Mouse (Mus musculus): ENCODE data around the gene Fbxo5.

Gene Fbxo5

DNA sequence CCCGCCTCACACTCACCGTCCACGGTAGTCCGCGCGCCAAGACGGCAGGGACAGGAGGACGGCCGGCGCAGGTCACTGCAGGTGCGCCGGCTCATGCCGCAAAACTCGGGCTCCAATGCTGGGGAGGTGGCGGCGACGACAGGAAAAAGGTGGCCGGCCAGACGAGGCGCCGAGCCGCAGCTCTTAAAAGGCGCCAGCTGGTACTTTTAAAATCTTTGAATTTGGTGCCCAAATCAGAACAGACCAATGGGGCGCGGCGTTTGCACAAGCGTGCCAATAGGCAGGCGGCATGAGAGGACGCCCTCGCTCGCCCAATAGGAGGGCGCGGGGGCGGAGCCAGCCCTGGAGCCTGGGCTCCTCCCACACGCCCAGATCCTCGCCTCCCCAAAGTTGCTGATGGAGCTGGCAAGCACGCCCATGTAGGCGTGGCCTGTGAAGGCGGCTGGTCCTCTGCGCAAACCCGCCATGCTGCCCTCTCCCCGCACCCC, at the start of gene Fbxo5:
Gene Fbxo5 (minus strand): TSS at position 358 of the 488 bp plus-strand sequence.
- DNase-seq (ENCODE audit: low spot score) = peak; percentile 98

DNA sequence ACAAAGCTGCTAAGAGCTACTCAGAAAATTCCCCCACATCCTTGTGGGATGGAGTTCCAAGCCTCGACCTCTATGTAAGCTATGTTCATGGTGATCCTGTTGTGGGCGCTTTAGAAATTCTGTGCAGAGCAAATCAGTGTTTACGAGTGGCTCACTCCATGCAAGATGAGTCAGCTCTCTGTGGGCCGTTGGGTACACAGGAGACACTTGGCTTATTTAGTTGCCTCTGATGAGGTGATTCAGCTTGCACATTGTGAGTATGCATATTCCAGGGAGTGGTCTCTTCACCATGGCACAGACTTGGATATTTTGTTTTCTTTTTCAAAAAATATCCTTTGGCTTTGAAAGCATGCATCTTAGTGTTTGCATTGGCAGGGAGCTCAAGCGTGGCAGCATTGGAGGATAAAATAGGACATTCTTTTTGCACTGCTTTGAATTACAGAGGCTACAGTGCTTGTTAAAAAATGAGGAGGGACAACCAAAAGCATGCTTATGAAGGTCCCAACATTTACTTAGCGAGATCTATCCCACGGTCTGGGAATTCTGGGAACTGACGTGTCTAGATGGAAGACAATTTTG, 48.0 kb upstream of the Fbxo5 start:
- no peak for DNase-seq (ENCODE audit: low spot score)

DNA sequence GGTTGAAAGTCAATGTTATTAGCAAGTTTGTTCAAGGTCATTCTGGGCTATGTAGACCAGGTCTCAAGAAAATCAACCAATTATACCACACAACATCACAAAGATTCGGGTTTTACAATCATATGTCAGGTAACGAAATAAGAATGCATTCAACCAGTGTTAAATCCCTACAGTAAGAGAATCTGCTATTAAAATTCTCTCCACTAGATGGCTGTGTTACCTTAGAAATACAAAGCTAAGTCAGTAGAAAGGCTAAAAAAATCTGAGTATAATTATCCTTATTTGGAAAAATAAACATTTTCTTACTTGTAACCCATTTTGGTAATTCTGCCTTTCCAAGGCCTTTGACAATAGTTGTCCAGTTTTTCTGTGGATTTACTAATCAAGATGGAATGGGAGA, 41.5 kb upstream of the Fbxo5 start:
- peak; percentile 42 for DNase-seq (ENCODE audit: low spot score)

DNA sequence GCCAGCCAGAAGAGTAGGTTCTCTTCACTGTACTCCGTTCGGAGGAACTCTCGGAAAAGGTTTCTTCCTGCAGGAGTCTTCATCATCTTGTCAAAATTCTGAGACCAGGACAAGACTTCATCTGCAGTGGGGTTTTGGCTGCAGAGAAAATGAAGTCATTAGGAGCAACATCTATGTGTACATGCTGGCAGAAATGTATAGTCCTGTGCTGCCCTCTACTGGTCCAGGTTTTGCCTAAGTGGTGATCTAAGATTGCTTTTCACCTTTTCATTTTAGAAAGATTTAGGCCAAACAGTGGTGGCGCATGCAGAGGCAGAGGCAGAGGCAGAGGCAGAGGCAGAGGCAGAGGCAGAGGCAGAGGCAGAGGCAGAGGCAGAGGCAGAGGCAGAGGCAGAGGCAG, 36.0 kb upstream of the Fbxo5 start:
- DNase-seq (ENCODE audit: low spot score) = peak; percentile 77

DNA sequence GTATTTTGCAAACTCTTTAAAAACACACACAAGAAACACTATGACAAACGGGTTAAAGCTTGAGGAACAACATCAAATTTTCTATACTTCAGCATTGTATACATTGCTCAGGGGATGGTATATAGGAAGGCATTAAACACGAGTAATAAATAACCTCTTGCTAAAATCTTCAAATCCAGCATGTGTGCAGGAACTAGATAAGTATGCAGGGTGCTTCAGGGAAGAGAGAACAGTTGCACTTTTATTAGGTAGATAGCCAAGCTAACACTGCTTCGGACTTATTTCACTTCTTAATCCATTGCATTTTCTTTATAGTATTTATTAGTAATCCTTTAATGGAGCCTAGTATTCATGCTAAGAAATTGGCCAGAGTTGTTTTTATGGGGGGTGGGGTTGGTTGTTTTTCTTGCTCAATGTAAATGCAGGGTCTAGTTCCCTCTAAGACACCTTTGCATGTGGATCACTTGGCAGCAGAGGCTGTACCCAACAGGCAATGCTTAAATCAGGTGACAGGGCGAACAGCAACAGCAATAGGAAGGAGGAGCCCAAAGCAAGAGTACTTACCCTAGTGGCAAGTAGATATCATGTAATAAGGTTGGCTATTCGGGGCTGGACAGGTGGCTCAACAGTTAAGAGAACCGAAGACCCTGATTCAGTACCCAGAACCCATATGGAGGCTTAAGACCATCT, 21.1 kb upstream of the Fbxo5 start:
- no peak for DNase-seq (ENCODE audit: low spot score)

DNA sequence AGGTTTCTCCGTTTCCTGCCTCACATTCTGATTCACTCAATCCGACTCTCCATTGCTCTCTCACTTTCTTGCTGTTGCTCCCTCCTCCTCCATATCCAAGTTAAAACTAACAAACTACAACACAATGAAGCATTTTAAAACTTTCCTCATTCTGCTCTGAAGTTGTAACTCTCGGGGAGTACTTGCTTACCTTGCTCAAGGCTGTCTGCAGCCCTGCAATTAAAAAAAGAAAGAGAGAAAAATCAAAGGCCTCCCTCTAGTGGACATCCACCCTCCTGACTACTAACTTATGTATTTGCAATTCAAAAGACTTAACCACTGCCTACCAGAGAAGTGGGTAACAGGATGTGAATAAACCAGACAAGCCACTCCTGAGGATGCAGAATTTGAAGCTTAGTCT, 19.4 kb upstream of the Fbxo5 start:
- DNase-seq (ENCODE audit: low spot score) = peak; percentile 68

DNA sequence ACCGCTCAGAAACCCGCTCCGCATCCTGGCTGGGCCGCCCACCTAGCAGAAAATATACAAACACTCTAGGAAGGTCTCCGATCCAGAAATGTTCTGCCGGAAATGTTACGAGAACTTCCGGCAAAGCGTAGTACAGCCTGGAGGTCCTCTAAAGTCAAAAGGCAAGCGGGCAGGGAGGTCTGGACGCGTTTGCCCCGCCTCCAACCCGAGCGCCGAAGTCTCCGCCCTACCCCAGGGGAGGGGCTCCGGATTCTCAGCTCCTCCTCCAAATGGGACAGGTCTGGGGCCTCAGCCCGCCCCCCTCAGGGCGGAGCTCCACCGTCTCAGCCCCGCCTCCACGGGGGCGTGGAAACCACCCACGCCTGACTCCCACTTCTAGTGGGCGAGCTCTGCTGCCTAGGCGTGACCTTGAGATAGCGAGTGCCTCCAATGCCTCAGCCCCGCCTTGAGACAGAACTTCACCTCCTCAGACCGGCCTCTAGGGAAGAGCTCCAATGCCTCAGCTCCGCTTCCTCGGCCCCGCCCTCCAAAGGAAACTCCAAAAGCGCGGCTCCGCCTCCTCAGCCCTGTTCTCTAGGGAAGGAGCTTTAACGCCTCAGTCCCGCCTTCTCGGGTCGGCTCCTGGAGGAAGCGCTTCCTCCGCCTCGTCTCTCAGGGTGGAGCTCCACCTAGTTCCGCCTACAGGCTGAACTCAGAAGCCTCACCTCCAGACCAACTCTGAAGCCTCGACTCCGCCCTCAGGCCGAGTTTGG, 18.5 kb upstream of the Fbxo5 start, which contains the start of gene Mtrf1l:
Gene Mtrf1l (minus strand): TSS at position 171 of the 752 bp plus-strand sequence.
- peak; percentile 99 for DNase-seq (ENCODE audit: low spot score)

DNA sequence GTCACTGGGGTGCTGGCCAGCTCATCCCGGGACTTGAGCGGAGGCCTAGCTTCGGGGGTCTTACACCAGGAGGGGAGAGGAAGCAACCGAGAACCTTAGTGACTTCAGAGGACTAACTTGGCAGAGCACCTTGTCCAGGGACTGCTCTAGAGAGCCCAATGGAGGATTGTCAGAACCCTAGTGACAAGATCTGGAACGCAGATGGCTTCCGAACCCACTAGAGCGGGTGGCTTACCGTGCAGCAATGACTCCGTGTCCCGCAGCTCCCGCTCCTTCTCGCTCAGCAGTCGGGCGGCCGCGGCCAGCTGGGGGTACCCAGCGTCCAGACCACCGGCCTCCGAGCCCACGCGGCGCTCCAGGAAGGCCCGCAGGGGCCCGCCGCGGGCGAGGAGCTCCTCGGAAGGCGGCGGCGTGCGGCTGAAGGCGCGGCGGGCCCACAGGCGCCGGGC, 17.9 kb upstream of the Fbxo5 start:
- no peak for DNase-seq (ENCODE audit: low spot score)

DNA sequence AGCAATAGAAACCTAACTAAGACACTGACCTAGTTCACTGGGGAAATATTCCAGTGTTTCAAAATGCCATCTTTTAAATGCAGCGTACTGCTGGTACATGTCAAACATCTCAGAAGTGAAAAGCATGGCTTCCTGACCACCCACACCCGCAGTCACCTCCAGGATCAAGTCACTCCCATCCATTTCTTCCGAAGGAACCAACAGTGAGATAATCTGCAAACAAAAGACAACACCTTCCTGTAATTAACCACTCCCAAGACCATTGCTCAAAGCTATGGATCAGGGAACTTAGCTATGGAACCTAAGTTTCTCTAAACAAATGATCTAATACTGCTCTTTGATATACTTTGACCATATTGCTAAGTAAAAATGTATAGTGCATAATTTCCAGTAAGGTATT, 13.4 kb upstream of the Fbxo5 start:
- DNase-seq (ENCODE audit: low spot score) = no peak

DNA sequence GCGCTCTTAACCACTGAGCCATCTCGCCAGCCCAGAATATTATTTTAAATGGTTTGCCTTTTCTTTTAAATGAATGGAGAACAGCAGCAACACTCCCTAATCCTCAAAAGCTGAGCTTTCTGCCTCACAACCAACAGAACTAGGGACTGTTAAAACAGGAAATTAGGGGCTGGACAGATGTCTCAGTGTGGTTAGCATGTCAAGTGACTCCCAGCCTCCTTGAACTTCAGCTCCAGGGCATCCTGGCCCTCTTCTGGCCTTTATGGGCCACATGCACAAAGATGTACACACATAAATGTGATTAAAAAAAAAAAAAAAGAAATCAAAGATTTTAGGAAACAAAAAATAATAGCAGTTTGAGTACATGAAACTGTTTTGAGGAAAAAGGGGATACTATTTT, 10.6 kb upstream of the Fbxo5 start:
- no peak for DNase-seq (ENCODE audit: low spot score)

DNA sequence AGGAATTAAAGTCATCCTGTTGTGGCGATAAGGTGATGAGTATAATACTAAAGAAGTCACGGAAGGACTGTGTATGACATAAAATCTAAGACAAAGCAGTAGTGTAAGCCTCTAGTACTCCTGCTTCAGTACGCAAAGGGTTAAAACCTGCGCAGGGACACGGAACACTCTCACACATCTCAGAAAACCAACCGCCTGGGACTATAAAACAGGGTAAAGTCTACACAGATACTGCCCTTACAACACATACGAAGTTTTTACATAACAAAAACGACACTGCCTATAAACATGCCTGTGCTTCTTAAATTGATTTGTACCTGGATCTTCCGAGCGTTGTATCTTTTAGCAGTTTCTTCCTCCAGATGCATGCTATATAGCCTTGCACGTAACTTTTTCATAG, 8.3 kb upstream of the Fbxo5 start:
- DNase-seq (ENCODE audit: low spot score) = no peak

DNA sequence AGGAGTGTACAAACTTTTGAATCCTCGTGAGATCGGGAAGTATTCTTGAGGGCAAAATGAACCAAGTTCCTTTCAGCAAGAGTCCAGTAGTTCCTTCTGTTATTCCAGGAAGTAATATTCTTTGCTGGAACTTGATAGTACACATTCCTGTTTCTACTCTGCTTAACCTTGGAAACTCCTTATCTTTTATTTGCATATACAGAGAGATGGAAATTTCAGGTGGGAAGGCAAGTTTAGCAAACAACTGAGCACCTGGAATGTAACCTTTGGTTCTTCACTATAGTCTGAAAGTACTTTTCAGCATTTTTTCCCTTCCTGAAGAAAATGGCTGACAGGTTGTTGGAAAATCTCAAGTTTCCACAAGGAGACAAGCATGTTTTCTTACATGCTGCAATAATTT, 2.3 kb upstream of the Fbxo5 start:
- no peak for DNase-seq (ENCODE audit: low spot score)

DNA sequence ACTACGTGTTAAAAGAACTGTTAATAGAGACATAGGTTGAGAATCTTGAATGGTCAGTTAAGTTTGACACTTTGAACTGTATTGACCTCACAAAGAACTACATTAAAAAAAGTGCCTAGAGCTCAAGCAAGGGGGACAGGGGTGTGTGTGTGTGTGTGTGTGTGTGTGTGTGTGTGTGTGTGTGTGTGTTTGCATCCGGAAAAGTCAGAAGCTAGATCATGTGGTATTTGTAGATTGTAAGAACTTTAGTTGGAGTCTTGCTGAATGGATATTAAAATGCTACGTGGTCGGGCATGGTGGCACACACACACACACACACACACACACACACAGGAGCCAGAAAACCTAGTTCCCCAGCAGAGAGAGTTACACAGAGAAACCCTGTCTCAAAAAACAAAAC, 1.6 kb upstream of the Fbxo5 start:
- DNase-seq (ENCODE audit: low spot score) = no peak

DNA sequence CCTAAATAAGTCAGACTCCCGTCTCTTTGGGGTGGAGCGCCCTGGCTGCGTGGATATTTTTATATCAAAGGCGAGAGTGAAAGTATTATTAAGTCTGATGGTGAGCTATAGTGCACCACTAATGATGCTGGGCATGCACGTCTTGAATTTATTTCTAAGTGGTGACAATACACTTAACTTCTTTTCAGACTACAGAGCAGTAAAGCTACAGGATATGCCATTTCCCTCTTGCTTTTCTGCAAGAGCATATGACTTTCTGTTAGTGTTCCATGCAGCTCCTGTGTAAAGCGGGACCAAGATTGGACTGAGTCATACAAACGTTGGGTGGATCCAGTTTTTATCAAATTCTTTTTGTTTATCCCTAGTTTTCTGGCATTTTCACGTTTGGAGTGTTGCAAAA, 1.0 kb upstream of the Fbxo5 start:
- no peak for DNase-seq (ENCODE audit: low spot score)

DNA sequence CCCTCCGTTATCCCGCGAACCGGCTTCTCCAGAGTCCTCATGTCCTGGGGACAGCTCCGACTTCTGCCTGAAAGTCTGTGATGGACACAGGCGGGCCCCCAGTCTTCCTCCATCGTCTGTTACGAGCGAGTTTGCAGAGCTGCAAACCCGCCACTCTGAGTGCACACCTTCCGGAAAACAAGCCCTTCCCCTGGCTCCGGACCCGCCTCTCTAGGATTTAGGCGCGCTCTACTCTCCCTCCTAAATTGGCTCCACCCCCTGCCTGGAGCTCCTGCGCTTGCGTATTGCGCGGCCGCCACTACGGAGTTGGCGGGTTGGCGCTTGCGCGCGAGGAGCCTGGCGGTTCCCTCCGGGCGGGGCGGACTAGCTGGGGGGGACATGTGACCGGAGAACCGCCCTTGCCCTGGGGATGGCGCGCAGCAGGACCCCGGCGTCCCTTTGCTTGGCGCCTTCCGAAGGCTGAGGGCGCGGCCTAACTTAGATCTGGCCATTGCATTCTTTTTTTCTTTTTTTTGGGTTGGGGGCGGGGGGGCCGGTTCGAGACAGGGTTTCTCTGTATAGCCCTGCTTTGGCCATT, 419 bp upstream of the Fbxo5 start:
- peak; percentile 98 for DNase-seq (ENCODE audit: low spot score)

DNA sequence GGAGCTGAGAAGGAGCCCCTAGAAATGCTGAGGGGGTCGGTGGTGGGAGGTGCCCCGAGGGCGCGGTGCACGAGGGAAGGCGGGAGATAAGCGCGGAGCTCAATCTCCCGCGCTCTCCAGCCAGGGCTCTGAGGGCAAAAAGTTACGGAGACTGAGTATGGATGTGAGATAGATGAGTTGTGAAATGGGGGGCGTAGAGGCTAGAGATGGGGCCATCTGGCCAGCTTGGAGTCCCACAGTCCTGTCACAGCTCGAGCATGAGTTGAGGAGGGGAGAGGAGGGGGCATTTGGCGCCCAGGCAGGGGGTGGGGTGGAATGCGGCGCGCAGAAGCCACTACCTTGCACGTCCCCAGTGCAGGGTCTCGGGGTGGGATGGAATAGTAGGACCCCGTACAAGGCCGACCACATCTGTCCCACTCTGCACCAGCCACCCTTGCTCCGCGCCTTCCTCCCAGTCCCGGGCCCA, 676 bp downstream of the Fbxo5 start:
- no peak for DNase-seq (ENCODE audit: low spot score)

DNA sequence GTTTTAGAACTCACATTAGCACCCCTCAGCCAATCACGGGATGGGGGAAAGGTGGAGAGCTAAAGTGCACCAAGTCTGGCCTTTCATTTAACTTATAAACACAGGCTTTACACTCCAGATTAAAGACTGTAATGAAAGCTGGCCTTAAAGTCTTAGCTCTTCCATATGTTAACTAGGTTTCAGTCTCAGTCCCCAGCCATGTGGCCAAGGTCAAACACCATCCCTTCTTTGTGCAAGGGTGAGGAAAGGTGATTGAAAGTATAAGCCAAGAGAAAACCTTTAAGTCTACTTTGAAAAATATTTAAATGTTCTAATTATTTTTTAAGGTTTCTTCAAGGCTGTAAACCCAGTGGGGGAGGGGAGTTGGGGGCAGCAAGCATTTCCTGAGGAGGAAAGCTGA, 1.7 kb downstream of the Fbxo5 start:
- no peak for DNase-seq (ENCODE audit: low spot score)

DNA sequence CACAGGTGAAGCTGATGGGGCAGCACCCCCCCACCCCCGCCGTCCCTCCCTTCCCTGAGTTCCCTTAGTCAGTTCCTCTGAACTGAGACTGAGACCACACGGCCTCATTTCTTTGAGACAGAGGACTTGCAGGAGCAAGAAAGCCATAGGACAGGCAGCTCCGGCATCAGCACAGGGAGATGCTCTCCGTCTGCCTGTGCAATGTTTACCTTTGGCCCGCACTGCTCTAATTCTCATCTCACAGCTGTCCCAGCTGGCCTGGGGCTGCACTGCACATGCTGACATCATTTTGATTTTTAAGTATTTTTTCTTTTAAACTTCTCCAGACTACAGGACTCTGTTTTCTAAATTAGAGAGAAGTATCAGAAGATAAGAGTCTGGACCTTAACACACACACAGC, 2.5 kb downstream of the Fbxo5 start:
- DNase-seq (ENCODE audit: low spot score) = no peak

DNA sequence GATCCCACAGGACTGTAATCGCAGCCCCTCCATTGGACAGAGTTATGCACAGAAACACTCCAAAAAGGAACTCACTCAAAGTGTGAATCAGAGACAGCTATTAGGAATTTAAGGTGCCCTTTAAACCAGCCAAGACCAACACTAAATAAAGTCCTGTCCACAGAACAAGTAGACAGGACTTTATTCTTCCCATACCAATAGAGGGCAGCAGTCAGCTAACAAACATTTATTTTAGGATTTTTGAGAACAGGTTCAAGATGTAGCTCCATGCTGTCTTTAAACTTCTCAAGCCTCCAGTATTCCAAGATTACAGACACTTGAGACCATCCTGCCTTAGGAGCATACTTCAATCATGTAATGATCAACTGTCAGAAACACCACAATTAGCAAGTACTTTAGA, 4.9 kb downstream of the Fbxo5 start:
- peak; percentile 54 for DNase-seq (ENCODE audit: low spot score)

DNA sequence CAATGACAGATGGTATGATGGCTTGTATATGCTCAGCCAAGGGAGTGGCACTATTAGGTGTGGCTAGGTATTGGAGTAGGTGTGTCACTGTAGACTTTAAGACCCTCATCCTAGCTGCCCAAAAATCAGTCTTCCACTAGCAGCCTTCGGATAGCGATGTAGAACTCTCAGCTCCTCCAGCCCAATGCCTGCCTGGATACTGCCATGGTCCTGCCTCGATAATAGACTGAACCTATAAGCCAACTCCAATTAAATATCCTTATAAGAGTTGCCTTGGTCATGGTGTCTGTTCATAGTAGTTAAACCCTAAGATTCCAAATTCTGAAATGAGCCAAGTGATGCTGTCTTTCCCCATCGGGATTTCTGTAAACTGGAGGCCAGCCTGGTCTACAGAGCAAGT, 7.3 kb downstream of the Fbxo5 start:
- DNase-seq (ENCODE audit: low spot score) = no peak

DNA sequence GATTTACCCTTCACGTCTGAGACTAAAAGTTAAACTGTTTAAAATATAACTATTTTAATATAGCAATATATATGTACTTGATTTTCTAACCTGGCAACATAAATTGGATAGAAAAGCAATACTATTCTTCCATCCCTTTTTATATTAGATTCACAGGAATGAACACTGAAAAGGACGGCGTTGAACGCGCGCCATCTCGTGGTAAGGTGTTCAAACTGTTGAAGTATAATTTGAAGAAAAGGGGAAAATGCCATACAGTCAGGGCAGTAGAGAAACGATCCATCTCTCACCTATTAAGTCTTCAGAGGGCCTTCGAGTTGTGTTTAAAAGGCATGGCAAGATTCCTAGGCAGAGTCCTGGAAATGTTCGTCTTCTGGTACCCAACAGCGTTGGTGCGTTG, 14.7 kb downstream of the Fbxo5 start:
- peak; percentile 69 for DNase-seq (ENCODE audit: low spot score)

DNA sequence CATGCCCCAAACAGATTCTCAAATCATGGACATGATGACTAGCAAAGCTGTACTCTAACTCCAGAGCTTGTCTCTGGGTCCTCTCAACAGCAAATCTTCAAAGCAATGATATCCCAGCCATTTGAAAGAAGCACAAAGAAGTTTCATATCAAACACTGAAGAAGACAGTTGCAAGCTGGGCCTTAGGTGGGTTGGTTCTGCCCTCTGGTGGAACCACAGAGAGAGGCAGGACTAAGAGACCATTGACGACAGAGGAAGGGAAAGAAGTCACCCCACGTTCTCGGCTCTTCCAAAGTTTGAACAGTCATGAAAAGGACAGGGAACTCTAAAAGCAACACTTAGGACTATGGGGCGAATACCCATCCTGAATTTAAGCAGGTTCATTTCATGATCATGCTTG, 18.5 kb downstream of the Fbxo5 start:
- peak; percentile 48 for DNase-seq (ENCODE audit: low spot score)

Measured in adipocyte (in vitro differentiated cells).